Mouse (Mus musculus): ENCODE measurements around the gene Orai3. TPM values are rescaled to one million over a fixed set of nuclear protein-coding genes. Genes with fewer than 3 reads are reported as not detected.
A peak's percentile ranks its signal among the peaks of the same experiment; 100 is the strongest.

The Orai3 gene
- total RNA-seq, 2 experiments from 2014 or later = 30.1 to 31.5 TPM

DNA sequence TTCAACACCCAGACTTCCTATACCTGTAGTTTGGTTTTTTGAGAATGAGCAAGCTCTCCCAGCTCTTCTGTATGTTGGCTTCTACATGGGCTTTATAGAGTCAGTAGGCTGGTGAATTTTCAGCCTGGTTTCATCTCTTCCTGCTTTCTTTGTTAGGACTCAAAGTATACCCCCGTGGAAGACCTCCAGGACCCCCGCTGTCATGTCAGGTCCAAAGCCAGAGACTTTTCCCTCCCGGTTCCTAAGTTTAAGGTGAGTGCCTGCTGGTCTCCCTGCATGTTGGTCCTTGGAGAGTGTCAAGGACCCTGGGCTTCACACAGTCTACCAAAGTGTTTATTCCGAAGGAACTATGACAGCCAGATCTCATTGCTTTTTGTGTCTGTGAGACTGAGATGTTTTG is 8.7 kb downstream of the Orai3 start:
- peak overlapping the region; percentile 95 for H3K4me3 ChIP-seq
- peak overlapping the region; percentile 100; the same call in 1 of the 2 replicates for H3K27ac ChIP-seq
- DNase-seq (ENCODE audit: low spot score in 2 of 2) = no peak
- no peak for TF ChIP-seq CTCF (conservative IDR thresholded peaks at IDR 0.05)

GRCm38 (mm10) chr7:127785308-127785707 is 15.7 kb downstream of the Orai3 start, which contains the start of gene Gm49388:
Gene Gm49388, plus strand, starts transcription at chr7:127785608.
- TF ChIP-seq CTCF (conservative IDR thresholded peaks at IDR 0.05) = no peak
- Histone ChIP-seq H3K4me3 (no peak within 1 kb of the TSS), H3K27ac (no peak within 1 kb of the TSS)
- DNase-seq (ENCODE audit: low spot score in 2 of 2) = no peak

- no peak overlapping the region for H3K4me3 ChIP-seq
- TF ChIP-seq CTCF (conservative IDR thresholded peaks at IDR 0.05) = no peak
- DNase-seq (ENCODE audit: low spot score in 2 of 2) = no peak
- H3K27ac ChIP-seq = no peak overlapping the region
Observed at GRCm38 (mm10) chr7:127797076-127797845, 27.6 kb downstream of the Orai3 start.

GRCm38 (mm10) chr7:127798591-127798990 is 29.0 kb downstream of the Orai3 start:
- Histone ChIP-seq H3K27ac (no peak overlapping the region), H3K4me3 (no peak overlapping the region)
- DNase-seq (ENCODE audit: low spot score in 2 of 2) = no peak
- TF ChIP-seq CTCF (conservative IDR thresholded peaks at IDR 0.05) = no peak

- no peak overlapping the region; the same call in 1 of the 2 replicates for H3K27ac ChIP-seq
- no peak for DNase-seq (ENCODE audit: low spot score in 2 of 2)
- no peak for TF ChIP-seq CTCF (conservative IDR thresholded peaks at IDR 0.05)
- H3K4me3 ChIP-seq = no peak overlapping the region
Observed at GRCm38 (mm10) chr7:127799211-127799610, 29.6 kb downstream of the Orai3 start.

- no peak for DNase-seq (ENCODE audit: low spot score in 2 of 2)
- no peak for TF ChIP-seq CTCF (conservative IDR thresholded peaks at IDR 0.05)
- Histone ChIP-seq H3K27ac (peak overlapping the region; percentile 80), H3K4me3 (no peak overlapping the region)
Observed at GRCm38 (mm10) chr7:127799738-127800137, 30.1 kb downstream of the Orai3 start.

DNA sequence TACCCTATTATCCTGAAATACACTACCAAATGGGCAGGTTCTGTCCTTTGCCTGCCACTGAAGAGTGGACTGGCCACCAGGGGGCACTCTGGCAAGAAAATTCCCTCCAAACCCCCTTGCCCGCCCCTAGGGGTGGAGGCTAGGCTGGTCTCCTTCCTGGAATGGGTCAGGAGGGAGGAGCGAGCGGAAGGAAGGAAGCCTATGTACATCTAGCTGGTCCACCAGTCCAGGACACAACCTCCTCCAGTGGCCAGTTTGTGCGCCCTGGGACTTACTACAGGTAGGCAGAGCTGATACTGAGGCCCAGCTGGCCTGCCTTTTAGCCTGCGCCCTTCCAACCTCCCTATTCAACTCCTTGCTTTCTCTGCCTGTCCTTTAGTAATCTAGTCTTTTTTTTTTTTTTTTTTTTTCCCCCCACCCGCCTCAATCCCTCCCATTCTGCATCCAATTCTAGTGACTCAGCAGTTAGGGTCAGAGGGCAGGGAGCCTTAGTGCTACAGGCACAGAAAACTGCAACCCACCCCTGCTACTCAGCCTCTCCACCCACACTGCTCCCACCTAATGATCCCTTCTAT is 30.9 kb downstream of the Orai3 start, which contains the start of gene Hsd3b7:
Hsd3b7 (plus strand) TSS at position 170 of the 575 bp plus-strand sequence.
- Histone ChIP-seq H3K27ac (peak within 1 kb of the TSS; percentile 80), H3K4me3 (peak within 1 kb of the TSS; percentile 50)
- peak; percentile 88 to 93 for DNase-seq (ENCODE audit: low spot score in 2 of 2)
- peak; percentile 99 for TF ChIP-seq CTCF (conservative IDR thresholded peaks at IDR 0.05)

DNA sequence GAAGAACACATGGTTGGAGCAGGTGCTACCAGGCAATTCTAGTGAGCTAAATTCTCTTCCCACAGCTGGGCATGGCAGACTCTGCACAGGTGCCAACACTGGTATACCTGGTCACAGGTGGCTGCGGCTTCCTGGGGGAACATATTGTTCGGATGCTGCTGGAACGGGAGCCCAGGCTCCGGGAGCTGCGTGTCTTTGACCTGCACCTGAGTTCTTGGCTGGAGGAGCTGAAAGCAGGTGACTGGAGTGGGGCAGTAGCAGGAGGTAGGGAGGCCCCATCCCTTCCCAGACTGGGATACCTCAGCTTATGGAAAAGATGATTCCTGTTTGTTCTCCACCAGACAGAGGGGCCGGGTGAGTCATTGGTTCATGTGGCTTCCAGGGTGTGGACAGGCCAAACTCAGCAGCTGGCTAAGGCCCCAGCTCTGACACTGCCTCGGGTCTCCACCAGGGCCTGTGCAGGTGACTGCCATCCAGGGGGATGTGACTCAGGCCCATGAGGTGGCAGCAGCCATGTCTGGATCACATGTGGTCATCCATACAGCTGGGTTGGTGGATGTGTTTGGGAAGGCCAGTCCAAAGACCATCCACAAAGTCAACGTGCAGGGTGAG is 31.5 kb downstream of the Orai3 start:
- no peak for TF ChIP-seq CTCF (conservative IDR thresholded peaks at IDR 0.05)
- DNase-seq (ENCODE audit: low spot score in 2 of 2) = no peak
- Histone ChIP-seq H3K27ac (peak overlapping the region; percentile 80), H3K4me3 (peak overlapping the region; percentile 50)

- H3K27ac ChIP-seq = peak overlapping the region; percentile 85
- no peak overlapping the region for H3K4me3 ChIP-seq
- DNase-seq (ENCODE audit: low spot score in 2 of 2) = peak in 1 of 2 experiments; percentile 59
- TF ChIP-seq CTCF (conservative IDR thresholded peaks at IDR 0.05) = no peak
Observed at GRCm38 (mm10) chr7:127802313-127802712, 32.7 kb downstream of the Orai3 start.

- no peak overlapping the region for H3K4me3 ChIP-seq
- no peak overlapping the region for H3K27ac ChIP-seq
- no peak for DNase-seq (ENCODE audit: low spot score in 2 of 2)
- TF ChIP-seq CTCF (conservative IDR thresholded peaks at IDR 0.05) = no peak
Observed at GRCm38 (mm10) chr7:127808821-127809220, 39.2 kb downstream of the Orai3 start.

GRCm38 (mm10) chr7:127809846-127810245 is 40.2 kb downstream of the Orai3 start:
- Histone ChIP-seq H3K27ac (no peak overlapping the region), H3K4me3 (no peak overlapping the region)
- TF ChIP-seq CTCF (conservative IDR thresholded peaks at IDR 0.05) = no peak
- DNase-seq (ENCODE audit: low spot score in 2 of 2) = no peak

- DNase-seq (ENCODE audit: low spot score in 2 of 2) = no peak
- H3K4me3 ChIP-seq = no peak overlapping the region
- TF ChIP-seq CTCF (conservative IDR thresholded peaks at IDR 0.05) = no peak
- no peak overlapping the region for H3K27ac ChIP-seq
Observed at GRCm38 (mm10) chr7:127810650-127811049, 41.0 kb downstream of the Orai3 start.

DNA sequence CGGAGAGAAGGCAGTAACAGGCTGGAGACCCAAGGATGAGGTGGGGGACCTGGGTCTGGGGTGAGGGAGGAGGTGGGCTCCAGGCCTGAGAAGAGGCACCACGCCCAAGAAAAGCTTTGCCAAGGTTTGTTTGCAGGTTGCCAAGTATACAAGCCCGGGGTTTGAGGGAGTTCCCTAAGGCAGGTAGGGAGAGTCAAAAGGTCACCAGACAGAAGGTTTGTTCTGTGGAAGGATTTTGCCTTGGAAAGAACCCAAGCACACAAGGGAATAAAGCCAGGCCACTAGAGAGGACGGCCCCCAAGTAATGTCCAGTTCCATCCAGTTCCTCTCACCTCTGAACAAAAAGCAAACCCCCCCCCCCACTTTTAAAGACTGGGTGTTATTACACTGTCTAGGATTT is 41.6 kb downstream of the Orai3 start:
- no peak for DNase-seq (ENCODE audit: low spot score in 2 of 2)
- Histone ChIP-seq H3K27ac (no peak overlapping the region), H3K4me3 (no peak overlapping the region)
- TF ChIP-seq CTCF (conservative IDR thresholded peaks at IDR 0.05) = no peak
